Mouse (Mus musculus): ENCODE measurements around the gene Zfp69.
A peak's percentile ranks its signal among the peaks of the same experiment; 100 is the strongest.

DNA sequence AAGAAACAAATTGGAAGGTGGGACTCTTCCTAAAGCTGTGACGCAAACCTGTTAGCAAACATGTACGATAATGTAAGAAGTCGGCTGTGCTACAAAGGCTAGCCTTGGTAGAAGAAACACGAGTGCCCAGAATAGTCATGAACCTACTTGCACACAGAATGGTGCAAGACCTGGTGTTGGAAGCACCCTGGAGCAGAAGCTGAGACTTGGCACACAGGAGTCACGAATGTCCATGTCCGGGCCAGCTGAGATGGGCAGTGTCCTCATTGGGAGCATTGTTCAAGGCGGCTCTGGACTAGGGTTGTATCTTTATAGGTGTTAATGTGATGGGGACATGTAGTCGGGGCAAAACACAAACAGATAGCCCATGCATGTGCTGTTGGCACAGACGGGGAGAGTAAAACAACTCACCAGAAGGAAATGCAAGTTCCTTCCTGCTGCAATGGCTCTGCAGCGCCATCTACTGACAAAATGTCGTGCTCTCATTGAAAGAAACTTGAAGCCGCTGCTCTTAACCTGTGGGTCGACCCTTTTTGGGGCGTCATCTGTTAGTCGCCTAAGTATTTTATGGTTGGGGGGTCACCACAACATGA, 41.8 kb downstream of the Zfp69 start:
- peak; percentile 78; the same call in 1 of the 2 replicates for TF ChIP-seq CTCF (IDR thresholded peaks at IDR 0.05; ENCODE audit: borderline replicate concordance, insufficient read depth, low read length)
- no peak for TF ChIP-seq POLR2A (IDR thresholded peaks at IDR 0.05; ENCODE audit: low read depth, low read length)

All from embryonic fibroblast, embryonic 13.5 days (primary cell).